Mouse (Mus musculus): ENCODE results near the gene Wdfy2. TPM values are rescaled to one million over a fixed set of nuclear protein-coding genes. Genes with fewer than 3 reads are reported as not detected.

Gene Wdfy2
- polyA plus RNA-seq, 1 experiment, result 9.5 TPM

GRCm38 (mm10) chr14:62856490-62856889 lies 19.0 kb downstream of the Wdfy2 start:
- no peak for DNase-seq
- WGBS, result 84% methylated on average over 5 of the region's 5 CpGs
- peaks cover 16% of the 10 kb centered on the region for H3K4me1 ChIP-seq (ENCODE audit: control insufficient read depth, insufficient read depth, low read length)

GRCm38 (mm10) chr14:62857879-62858278 lies 20.4 kb downstream of the Wdfy2 start:
- TF ChIP-seq CTCF (IDR thresholded peaks at IDR 0.05; ENCODE audit: insufficient read depth, low read length), result no peak
- WGBS, result 88% methylated on average over 4 of the region's 4 CpGs
- H3K4me1 ChIP-seq (ENCODE audit: control insufficient read depth, insufficient read depth, low read length), result peaks cover 16% of the 10 kb centered on the region
- no peak overlapping the region for H3K4me3 ChIP-seq (replicated peaks; ENCODE audit: extremely low read depth, low read depth, low read length)
- DNase-seq, result no peak

More at GRCm38 (mm10) chr14:62856490-62856889, 19.0 kb downstream of the Wdfy2 start:
- H3K4me3 ChIP-seq (replicated peaks; ENCODE audit: extremely low read depth, low read depth, low read length), result no peak overlapping the region
- TF ChIP-seq CTCF (IDR thresholded peaks at IDR 0.05; ENCODE audit: insufficient read depth, low read length), result no peak

- no peak for DNase-seq
- no peak for TF ChIP-seq POLR2A (IDR thresholded peaks at IDR 0.05; ENCODE audit: borderline replicate concordance, extremely low read depth, low read depth, low read length)
- TF ChIP-seq CTCF (IDR thresholded peaks at IDR 0.05; ENCODE audit: insufficient read depth, low read length), result no peak
- H3K4me1 ChIP-seq (ENCODE audit: control insufficient read depth, insufficient read depth, low read length), result peaks cover 16% of the 10 kb centered on the region
- WGBS, result 54% methylated on average over 3 of the region's 3 CpGs
- H3K4me3 ChIP-seq (replicated peaks; ENCODE audit: extremely low read depth, low read depth, low read length), result no peak overlapping the region
Observed at GRCm38 (mm10) chr14:62858311-62858710, 20.8 kb downstream of the Wdfy2 start.

- no peak overlapping the region for H3K4me3 ChIP-seq (replicated peaks; ENCODE audit: extremely low read depth, low read depth, low read length)
- 55% methylated on average over 5 of the region's 5 CpGs for WGBS
- TF ChIP-seq CTCF (IDR thresholded peaks at IDR 0.05; ENCODE audit: insufficient read depth, low read length) (no peak), POLR2A (IDR thresholded peaks at IDR 0.05; ENCODE audit: borderline replicate concordance, extremely low read depth, low read depth, low read length) (no peak)
- H3K4me1 ChIP-seq (ENCODE audit: control insufficient read depth, insufficient read depth, low read length), result peaks cover 5% of the 10 kb centered on the region
- DNase-seq, result no peak
Observed at GRCm38 (mm10) chr14:62862564-62862963, 25.1 kb downstream of the Wdfy2 start.

GRCm38 (mm10) chr14:62864254-62864653 lies 26.8 kb downstream of the Wdfy2 start:
- no peak for DNase-seq
- TF ChIP-seq CTCF (IDR thresholded peaks at IDR 0.05; ENCODE audit: insufficient read depth, low read length) (no peak), POLR2A (IDR thresholded peaks at IDR 0.05; ENCODE audit: borderline replicate concordance, extremely low read depth, low read depth, low read length) (no peak)
- H3K4me1 ChIP-seq (ENCODE audit: control insufficient read depth, insufficient read depth, low read length), result peaks cover 11% of the 10 kb centered on the region
- H3K4me3 ChIP-seq (replicated peaks; ENCODE audit: extremely low read depth, low read depth, low read length), result no peak overlapping the region
- WGBS, result 15% methylated on average over 1 of the region's 1 CpGs

GRCm38 (mm10) chr14:62865405-62865804 lies 27.9 kb downstream of the Wdfy2 start:
- TF ChIP-seq CTCF (IDR thresholded peaks at IDR 0.05; ENCODE audit: insufficient read depth, low read length) (no peak), POLR2A (IDR thresholded peaks at IDR 0.05; ENCODE audit: borderline replicate concordance, extremely low read depth, low read depth, low read length) (no peak)
- WGBS, result 50% methylated on average over 2 of the region's 2 CpGs
- Histone ChIP-seq H3K4me1 (ENCODE audit: control insufficient read depth, insufficient read depth, low read length) (peaks cover 11% of the 10 kb centered on the region), H3K4me3 (replicated peaks; ENCODE audit: extremely low read depth, low read depth, low read length) (no peak overlapping the region)
- DNase-seq, result no peak

GRCm38 (mm10) chr14:62867069-62867468 lies 29.6 kb downstream of the Wdfy2 start:
- Histone ChIP-seq H3K4me3 (replicated peaks; ENCODE audit: extremely low read depth, low read depth, low read length) (no peak overlapping the region), H3K4me1 (ENCODE audit: control insufficient read depth, insufficient read depth, low read length) (peaks cover 11% of the 10 kb centered on the region)
- 70% methylated on average over 5 of the region's 5 CpGs for WGBS
- no peak for TF ChIP-seq POLR2A (IDR thresholded peaks at IDR 0.05; ENCODE audit: borderline replicate concordance, extremely low read depth, low read depth, low read length)
- no peak for TF ChIP-seq CTCF (IDR thresholded peaks at IDR 0.05; ENCODE audit: insufficient read depth, low read length)
- DNase-seq, result no peak

GRCm38 (mm10) chr14:62867576-62867975 lies 30.1 kb downstream of the Wdfy2 start:
- TF ChIP-seq POLR2A (IDR thresholded peaks at IDR 0.05; ENCODE audit: borderline replicate concordance, extremely low read depth, low read depth, low read length) (no peak), CTCF (IDR thresholded peaks at IDR 0.05; ENCODE audit: insufficient read depth, low read length) (no peak)
- DNase-seq, result no peak
- H3K4me3 ChIP-seq (replicated peaks; ENCODE audit: extremely low read depth, low read depth, low read length), result no peak overlapping the region
- H3K4me1 ChIP-seq (ENCODE audit: control insufficient read depth, insufficient read depth, low read length), result peaks cover 11% of the 10 kb centered on the region
- 59% methylated on average over 1 of the region's 1 CpGs for WGBS

GRCm38 (mm10) chr14:62868254-62868653 lies 30.8 kb downstream of the Wdfy2 start:
- DNase-seq, result no peak
- WGBS, result 32% methylated on average over 3 of the region's 3 CpGs
- Histone ChIP-seq H3K4me1 (ENCODE audit: control insufficient read depth, insufficient read depth, low read length) (peaks cover 11% of the 10 kb centered on the region), H3K4me3 (replicated peaks; ENCODE audit: extremely low read depth, low read depth, low read length) (no peak overlapping the region)
- TF ChIP-seq POLR2A (IDR thresholded peaks at IDR 0.05; ENCODE audit: borderline replicate concordance, extremely low read depth, low read depth, low read length) (no peak), CTCF (IDR thresholded peaks at IDR 0.05; ENCODE audit: insufficient read depth, low read length) (no peak)

- WGBS, result 92% methylated on average over 7 of the region's 7 CpGs
- H3K4me1 ChIP-seq (ENCODE audit: control insufficient read depth, insufficient read depth, low read length), result peaks cover 6% of the 10 kb centered on the region
- TF ChIP-seq CTCF (IDR thresholded peaks at IDR 0.05; ENCODE audit: insufficient read depth, low read length), result no peak
- no peak for TF ChIP-seq POLR2A (IDR thresholded peaks at IDR 0.05; ENCODE audit: borderline replicate concordance, extremely low read depth, low read depth, low read length)
- no peak overlapping the region for H3K4me3 ChIP-seq (replicated peaks; ENCODE audit: extremely low read depth, low read depth, low read length)
- DNase-seq, result no peak
Observed at GRCm38 (mm10) chr14:62870238-62870638, 32.8 kb downstream of the Wdfy2 start.

- no peak for DNase-seq
- peaks cover 11% of the 10 kb centered on the region for H3K4me1 ChIP-seq (ENCODE audit: control insufficient read depth, insufficient read depth, low read length)
- no peak overlapping the region for H3K4me3 ChIP-seq (replicated peaks; ENCODE audit: extremely low read depth, low read depth, low read length)
- WGBS, result 79% methylated on average over 5 of the region's 5 CpGs
- TF ChIP-seq CTCF (IDR thresholded peaks at IDR 0.05; ENCODE audit: insufficient read depth, low read length) (no peak), POLR2A (IDR thresholded peaks at IDR 0.05; ENCODE audit: borderline replicate concordance, extremely low read depth, low read depth, low read length) (no peak)
Observed at GRCm38 (mm10) chr14:62871431-62871830, 34.0 kb downstream of the Wdfy2 start.

Data from lung, adult 2 months (tissue).